Mouse (Mus musculus) megakaryocyte, embryonic 14.5 days (primary cell): ENCODE results near the gene Cbarp.

Experiments
- FLI1 ChIP-seq: IDR thresholded peaks from 2 replicates; pipeline ENCODE4 v1.6.1; 2012; ENCODE audit warnings: low read length, inconsistent platforms, mixed read lengths
- GATA1 ChIP-seq: IDR thresholded peaks from 3 replicates; pipeline ENCODE4 v1.6.1; 2012; ENCODE audit warnings: mixed read lengths, low read length, inconsistent platforms, borderline replicate concordance

DNA sequence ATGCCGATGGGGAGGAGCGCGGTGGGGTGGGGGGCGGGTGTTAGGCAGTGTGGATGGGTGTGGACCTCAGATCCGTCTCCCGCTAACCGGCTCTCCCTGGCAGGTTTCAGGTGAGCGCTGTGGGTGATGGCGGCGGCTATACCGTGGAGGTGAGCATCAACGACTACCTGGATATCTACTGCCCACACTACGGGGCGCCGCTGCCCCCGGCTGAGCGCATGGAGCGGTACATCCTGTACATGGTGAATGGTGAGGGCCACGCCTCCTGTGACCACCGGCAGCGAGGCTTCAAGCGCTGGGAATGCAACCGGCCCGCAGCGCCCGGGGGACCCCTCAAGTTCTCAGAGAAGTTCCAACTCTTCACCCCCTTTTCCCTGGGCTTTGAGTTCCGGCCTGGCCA is 46.0 kb upstream of the Cbarp start:
- TF ChIP-seq GATA1 (no peak), FLI1 (no peak)
